12 mouse cellular contexts compared by ENCODE assay signal in the genomic region with DNA sequence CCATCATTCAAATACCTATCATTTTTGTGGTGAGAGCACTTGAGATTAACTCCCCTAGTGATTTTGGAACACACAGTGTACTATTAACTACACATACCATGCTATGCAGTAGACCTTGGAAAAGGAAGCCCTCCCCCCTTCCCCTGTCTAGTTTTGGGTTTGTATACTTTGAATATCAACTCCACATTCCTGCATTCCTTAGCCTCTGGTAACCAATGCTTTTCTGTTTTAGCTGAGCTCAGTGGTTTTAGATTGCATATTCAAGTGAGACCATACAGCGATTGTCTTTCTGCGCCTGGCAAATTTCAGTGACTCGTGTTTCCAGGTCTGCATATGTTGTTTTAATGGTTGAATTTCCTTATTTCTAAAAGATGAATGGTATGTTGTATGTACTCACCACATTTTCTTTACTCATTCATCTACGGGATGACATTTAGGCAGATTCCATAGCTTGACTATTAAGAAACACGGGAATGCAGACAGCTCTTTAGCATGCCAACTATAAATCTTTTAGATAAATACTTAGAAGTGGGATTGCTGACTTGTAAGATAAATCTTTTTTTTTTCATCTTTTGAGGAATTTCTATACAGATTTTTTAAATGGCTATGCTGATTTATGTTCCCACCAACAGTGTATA.
DNase-seq lines count a peak whose midpoint lies in the region; ATAC-seq lines count a peak whose summit lies in the region.
"Had no signal": no experiment of that assay in that cellular context is flagged by ENCODE, and none has a peak within 500 bp of the region (broad histone marks: within the 10 kb centered on the region; RNA-seq: fewer than 3 reads in every experiment).

No protein-coding gene starts in this region.

- H3K4me1 ChIP-seq in kidney, embryonic 14.5 days (ENCODE audit: control insufficient read depth, insufficient read depth, low read length): no peaks in the 10 kb centered on the region
- H3K4me1 ChIP-seq: forebrain, embryonic 12.5 days; liver, embryonic 13.5 days had no signal

- DNase-seq in kidney, postnatal 36 days: no peak
- DNase-seq in 3T3-L1 (ENCODE audit: low read depth, low spot score) (peak; percentile 70), R1 (ENCODE audit: low read depth, low spot score) (peak; percentile 29)
- DNase-seq in forelimb bud, embryonic 11.5 days (ENCODE audit: low read depth, low spot score): peak; percentile 48
- no peak for DNase-seq in natural killer cell, adult 2 months (ENCODE audit: low spot score in 2 of 2)
- no peak for DNase-seq in adrenal gland, adult 2 months
- DNase-seq: cerebellum, adult 11-12 months; liver, embryonic 13.5 days had no signal

- H3K36me3 ChIP-seq in kidney, embryonic 14.5 days (ENCODE audit: control insufficient read depth, insufficient read depth, low read length): no peaks in the 10 kb centered on the region
- H3K36me3 ChIP-seq: forebrain, embryonic 12.5 days; liver, embryonic 13.5 days had no signal

- no peaks in the 10 kb centered on the region for H3K9me3 ChIP-seq in kidney, embryonic 14.5 days (ENCODE audit: control insufficient read depth, low read length)
- H3K9me3 ChIP-seq: forebrain, embryonic 12.5 days; liver, embryonic 13.5 days had no signal

- H3K9ac ChIP-seq in kidney, embryonic 14.5 days (ENCODE audit: low read depth, low read length): no peak overlapping the region
- H3K9ac ChIP-seq: forebrain, embryonic 12.5 days; liver, embryonic 13.5 days had no signal

- no peak overlapping the region for H3K27ac ChIP-seq in kidney, embryonic 14.5 days (ENCODE audit: low read depth, low read length)
- H3K27ac ChIP-seq: forebrain, embryonic 12.5 days; left cerebral cortex, adult 2 months; liver, embryonic 13.5 days had no signal

- H3K27me3 ChIP-seq in kidney, embryonic 14.5 days (ENCODE audit: control insufficient read depth, insufficient read depth, low read length): no peaks in the 10 kb centered on the region
- H3K27me3 ChIP-seq: forebrain, embryonic 12.5 days; liver, embryonic 13.5 days had no signal

- WGBS in kidney, embryonic 14.5 days: 60% methylated on average over 5 of the region's 5 CpGs

- peak; percentile 55; the same call in 1 of the 2 replicates for ATAC-seq in kidney, embryonic 14.5 days (ENCODE audit: low FRiP score, low TSS enrichment)
- no peak for ATAC-seq in granulocyte monocyte progenitor cell, adult 5-6 weeks (replicated peaks; ENCODE audit: poor library complexity, severe bottlenecking)

- no peak overlapping the region for H3K4me3 ChIP-seq in kidney, embryonic 14.5 days (ENCODE audit: low read length)
- H3K4me3 ChIP-seq: forebrain, embryonic 12.5 days; left cerebral cortex, adult 2 months; liver, embryonic 13.5 days had no signal

- no peak overlapping the region for H3K4me2 ChIP-seq in kidney, embryonic 14.5 days (replicated peaks; ENCODE audit: low read depth, low read length)
- H3K4me2 ChIP-seq: forebrain, embryonic 12.5 days; liver, embryonic 13.5 days had no signal

Comparison
In these comparisons a context has a peak if more than half of its experiments do, and no peak if none do; other contexts are left out.
1. DNase-seq: peak in 3T3-L1 (single experiment), R1 (single experiment) and forelimb bud, embryonic 11.5 days (single experiment); none in kidney, postnatal 36 days (0 of 2), natural killer cell, adult 2 months (0 of 2) and adrenal gland, adult 2 months (single experiment).